Mouse (Mus musculus): Measurements from ENCODE around the gene Gsg1l.

- TF ChIP-seq CTCF (IDR thresholded peaks at IDR 0.05; ENCODE audit: low read depth, low read length) = no peak
- no peak for TF ChIP-seq POLR2A (IDR thresholded peaks at IDR 0.05; ENCODE audit: borderline replicate concordance, low read depth, low read length)
Measured at GRCm38 (mm10) chr7:125833471-125833870, 248.7 kb downstream of the Gsg1l start.

All from bone marrow macrophage, adult 2 months (primary cell).